Mouse (Mus musculus) embryonic facial prominence, embryonic 13.5 days (tissue): ENCODE data around the gene Wdr63. TPM values are rescaled to one million over a fixed set of nuclear protein-coding genes. Genes with fewer than 3 reads are reported as not detected.
"Not testable (repeated sequence)": the region's sequence is repeated elsewhere in the genome, so short reads cannot be mapped to it uniquely, and the experiment has no call there.

Experiments used
- ATAC-seq: fragments of 200-750 bp; cut with Nextera tagmentation; 2 replicates; pipeline ENCODE4 v1.8.0; 2017; ENCODE audit warnings: low read depth; ENCODE audit not compliant: insufficient number of reproducible peaks, insufficient read depth, low FRiP score, low TSS enrichment
- H3K27ac ChIP-seq: fragments of 300-500 bp; sonication (generic); 2 replicates; pipeline ENCODE4 v1.5.1; 2015; ENCODE audit warnings: moderate library complexity, mild to moderate bottlenecking, inconsistent platforms
- H3K27me3 ChIP-seq: fragments of 300-500 bp; sonication (generic); 2 replicates; pipeline ENCODE4 v1.6.1; 2015; ENCODE audit warnings: mild to moderate bottlenecking, inconsistent platforms
- H3K36me3 ChIP-seq: fragments of 300-500 bp; sonication (generic); 2 replicates; pipeline ENCODE4 v1.6.1; 2015; ENCODE audit warnings: mild to moderate bottlenecking, inconsistent platforms
- H3K4me1 ChIP-seq: fragments of 300-500 bp; sonication (generic); 2 replicates; pipeline ENCODE4 v1.6.1; 2015; ENCODE audit warnings: inconsistent platforms
- H3K4me2 ChIP-seq: fragments of 300-500 bp; sonication (generic); 2 replicates; pipeline ENCODE4 v1.6.1; 2015; ENCODE audit warnings: moderate library complexity, mild to moderate bottlenecking, inconsistent platforms
- H3K4me3 ChIP-seq: fragments of 300-500 bp; sonication (generic); 2 replicates; pipeline ENCODE4 v1.5.1; 2015; ENCODE audit warnings: mild to moderate bottlenecking, inconsistent platforms
- H3K9ac ChIP-seq: fragments of 300-500 bp; sonication (generic); 2 replicates; pipeline ENCODE4 v1.6.1; 2015; ENCODE audit warnings: mild to moderate bottlenecking, inconsistent platforms
- H3K9me3 ChIP-seq: fragments of 300-500 bp; sonication (generic); 2 replicates; pipeline ENCODE4 v1.6.1; 2016; ENCODE audit warnings: inconsistent platforms
- WGBS: fragments of 180-500 bp; shearing (Covaris S2); methylation state at CpG from one replicate; pipeline ENCODE4 v1.1.7; 2015; ENCODE audit warnings: mixed read lengths; 5-methylcytosine and 5-hydroxymethylcytosine counted together
- polyA plus RNA-seq: library from polyadenylated mRNA; unstranded; fragments of >200 nt; fragmentation: Nextera tagmentation; extraction: Ambion mirVana; gene quantifications from 2 replicates; pipeline ENCODE4 v1.2.1, GENCODE M21; 2015

Gene Wdr63
- polyA plus RNA-seq, 1 experiment from 2014 or later, result 0.48 TPM

GRCm38 (mm10) chr3:146007872-146008271 lies 100.1 kb downstream of the Wdr63 start:
- Histone ChIP-seq H3K27me3 (no peaks in the 10 kb centered on the region), H3K4me1 (peaks cover 9% of the 10 kb centered on the region), H3K36me3 (peaks cover 34% of the 10 kb centered on the region), H3K27ac (no peak overlapping the region), H3K9ac (no peak overlapping the region), H3K9me3 (no peaks in the 10 kb centered on the region), H3K4me2 (no peak overlapping the region), H3K4me3 (no peak overlapping the region)
- no peak for ATAC-seq
- 75% methylated on average over 6 of the region's 6 CpGs for WGBS

- H3K27me3 ChIP-seq, result no peaks in the 10 kb centered on the region
- WGBS, result 93% methylated on average over 14 of the region's 14 CpGs
- H3K4me2 ChIP-seq, result no peak overlapping the region
- H3K9me3 ChIP-seq, result no peaks in the 10 kb centered on the region
- peaks cover 60% of the 10 kb centered on the region for H3K36me3 ChIP-seq
- H3K4me3 ChIP-seq, result no peak overlapping the region
- H3K9ac ChIP-seq, result no peak overlapping the region
- ATAC-seq, result no peak
- H3K4me1 ChIP-seq, result no peaks in the 10 kb centered on the region
- H3K27ac ChIP-seq, result no peak overlapping the region
Measured at GRCm38 (mm10) chr3:146004347-146005051, 103.4 kb downstream of the Wdr63 start.

GRCm38 (mm10) chr3:145996539-145996938 lies 111.4 kb downstream of the Wdr63 start:
- not testable (repeated sequence) for H3K27me3 ChIP-seq, H3K4me2 ChIP-seq, H3K4me3 ChIP-seq, H3K9me3 ChIP-seq, H3K9ac ChIP-seq, ATAC-seq, H3K27ac ChIP-seq
- Histone ChIP-seq H3K4me1 (peaks cover 22% of the 10 kb centered on the region), H3K36me3 (peaks cover 28% of the 10 kb centered on the region)
- WGBS, result 79% methylated on average over 5 of the region's 5 CpGs

GRCm38 (mm10) chr3:145995489-145995888 lies 112.4 kb downstream of the Wdr63 start:
- no peak overlapping the region for H3K4me3 ChIP-seq
- H3K27ac ChIP-seq, result no peak overlapping the region
- no peaks in the 10 kb centered on the region for H3K9me3 ChIP-seq
- no peak for ATAC-seq
- WGBS, result 84% methylated on average over 5 of the region's 5 CpGs
- H3K4me1 ChIP-seq, result peaks cover 26% of the 10 kb centered on the region
- H3K36me3 ChIP-seq, result peaks cover 19% of the 10 kb centered on the region
- no peaks in the 10 kb centered on the region for H3K27me3 ChIP-seq
- H3K4me2 ChIP-seq, result no peak overlapping the region
- H3K9ac ChIP-seq, result no peak overlapping the region

- Histone ChIP-seq H3K9ac (no peak overlapping the region), H3K36me3 (peaks cover 5% of the 10 kb centered on the region), H3K4me2 (no peak overlapping the region), H3K9me3 (no peaks in the 10 kb centered on the region), H3K27me3 (no peaks in the 10 kb centered on the region; the same call in 1 of the 2 replicates), H3K27ac (no peak overlapping the region), H3K4me3 (no peak overlapping the region), H3K4me1 (peaks cover 36% of the 10 kb centered on the region)
- ATAC-seq, result no peak
- WGBS, result 73% methylated on average over 14 of the region's 14 CpGs
Measured at GRCm38 (mm10) chr3:145993481-145994201, 114.3 kb downstream of the Wdr63 start.

- Histone ChIP-seq H3K9ac (0 out of 2 replicates have a peak overlapping the region, but pooled peaks have one; percentile 6), H3K4me2 (no peak overlapping the region; the same call in 1 of the 2 replicates), H3K4me1 (peaks cover 35% of the 10 kb centered on the region), H3K27ac (0 out of 2 replicates have a peak overlapping the region, but pooled peaks have one; percentile 16), H3K27me3 (no peaks in the 10 kb centered on the region; the same call in 1 of the 2 replicates), H3K36me3 (no peaks in the 10 kb centered on the region; the same call in 1 of the 2 replicates), H3K4me3 (no peak overlapping the region), H3K9me3 (no peaks in the 10 kb centered on the region)
- 65% methylated on average over 10 of the region's 10 CpGs for WGBS
- no peak for ATAC-seq
Measured at GRCm38 (mm10) chr3:145992796-145993195, 115.1 kb downstream of the Wdr63 start.

GRCm38 (mm10) chr3:145991976-145992730 lies 115.8 kb downstream of the Wdr63 start:
- no peak for ATAC-seq
- Histone ChIP-seq H3K27ac (no peak overlapping the region), H3K9ac (no peak overlapping the region), H3K9me3 (no peaks in the 10 kb centered on the region), H3K4me3 (no peak overlapping the region), H3K27me3 (no peaks in the 10 kb centered on the region; the same call in 1 of the 2 replicates), H3K36me3 (no peaks in the 10 kb centered on the region; the same call in 1 of the 2 replicates), H3K4me2 (no peak overlapping the region; the same call in 1 of the 2 replicates), H3K4me1 (peaks cover 35% of the 10 kb centered on the region)
- 77% methylated on average over 10 of the region's 10 CpGs for WGBS

- peak overlapping the region; percentile 39 for H3K4me2 ChIP-seq
- H3K4me3 ChIP-seq, result peak overlapping the region; percentile 18
- 60% methylated on average over 13 of the region's 13 CpGs for WGBS
- H3K9ac ChIP-seq, result 0 out of 2 replicates have a peak overlapping the region, but pooled peaks have one; percentile 21
- H3K4me1 ChIP-seq, result peaks cover 35% of the 10 kb centered on the region
- no peak overlapping the region for H3K27ac ChIP-seq
- peaks cover 7% of the 10 kb centered on the region; the same call in 1 of the 2 replicates for H3K27me3 ChIP-seq
- H3K9me3 ChIP-seq, result no peaks in the 10 kb centered on the region
- ATAC-seq, result no peak
- no peaks in the 10 kb centered on the region; the same call in 1 of the 2 replicates for H3K36me3 ChIP-seq
Measured at GRCm38 (mm10) chr3:145991130-145991529, 116.8 kb downstream of the Wdr63 start.

Other genes with a start within 250 kb of the Wdr63 start
- gene Bcl10, start 185.3 kb downstream of the Wdr63 start, polyA plus RNA-seq, result 47.0 and 50.4 TPM in 2 replicates
- gene 2410004B18Rik, start 170.1 kb downstream of the Wdr63 start, polyA plus RNA-seq, result 50.7 and 61.1 TPM in 2 replicates
- 1.8 and 2.1 TPM in 2 replicates for gene Syde2, start 120.3 kb downstream of the Wdr63 start, polyA plus RNA-seq
- 3.9 and 5.7 TPM in 2 replicates for gene Mcoln3, start 9.3 kb upstream of the Wdr63 start, polyA plus RNA-seq
- 0.51 and 0.58 TPM in 2 replicates for gene Mcoln2, start 41.7 kb upstream of the Wdr63 start, polyA plus RNA-seq
- gene Lpar3, start 112.8 kb upstream of the Wdr63 start, polyA plus RNA-seq, result 2.1 TPM in 2 replicates